In the genomic region with DNA sequence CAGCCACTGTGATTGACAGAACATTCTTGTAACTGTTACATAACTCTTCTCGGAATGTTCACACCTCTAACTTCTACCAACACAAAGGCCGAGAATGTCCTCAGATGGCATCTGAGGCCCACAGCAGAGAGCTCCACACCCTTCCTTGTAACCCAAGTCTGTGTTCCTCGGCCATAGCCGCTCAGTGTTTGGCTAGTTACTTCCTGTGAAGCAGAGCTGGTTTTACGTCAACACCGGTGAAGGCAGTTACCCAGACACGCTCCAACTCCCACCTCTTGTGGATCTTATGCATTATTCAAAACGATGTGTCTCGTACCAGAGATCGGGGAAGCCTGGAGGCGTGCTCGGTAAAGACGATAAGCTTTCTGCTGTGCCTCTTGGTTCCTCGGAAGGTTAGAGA, we compare ENCODE assay signal across 18 mouse cellular contexts. TPM values are rescaled to one million over a fixed set of nuclear protein-coding genes. Genes with fewer than 3 reads are reported as not detected.
DNase-seq lines count a peak whose midpoint lies in the region; ATAC-seq lines count a peak whose summit lies in the region.
"Had no signal": no experiment of that assay in that cellular context is flagged by ENCODE, and none has a peak within 500 bp of the region (broad histone marks: within the 10 kb centered on the region; RNA-seq: fewer than 3 reads in every experiment).

No protein-coding gene starts in this region.

- no peak for ATAC-seq in forebrain, embryonic 12.5 days (ENCODE audit: low FRiP score)
- ATAC-seq: forebrain, embryonic 16.5 days; liver, postnatal 0 days had no signal

- no peaks in the 10 kb centered on the region for H3K9me3 ChIP-seq in forebrain, embryonic 12.5 days
- H3K9me3 ChIP-seq: embryonic facial prominence, embryonic 10.5 days; megakaryocyte, embryonic 14.5 days had no signal

- DNase-seq in cerebellum, adult 9-11 months = peak; percentile 2
- DNase-seq in cerebellum, postnatal 4 days (ENCODE audit: low spot score in 2 of 2) = no peak
- DNase-seq in left cerebral cortex, adult 11 months (ENCODE audit: low spot score) = peak; percentile 45
- DNase-seq in left cerebral cortex, postnatal 10 days (ENCODE audit: extremely low spot score in 1 of 2, low spot score in 2 of 2) = no peak
- DNase-seq in right cerebral cortex, adult 18-20 months = peak; percentile 76
- DNase-seq in right cerebral cortex, postnatal 4 days = no peak
- DNase-seq in right cerebral cortex, postnatal 25 days = peak; percentile 36
- DNase-seq: cerebellum, postnatal 14 days; gastrocnemius, postnatal 10 days; heart, adult 2 months; layer of hippocampus, adult 9-11 months; liver, postnatal 0 days; thymus, adult 2 months had no signal

- H3K27ac ChIP-seq in forebrain, embryonic 12.5 days = no peak overlapping the region
- H3K27ac ChIP-seq: embryonic facial prominence, embryonic 10.5 days; heart, adult 2 months; kidney, postnatal 0 days had no signal

- H3K36me3 ChIP-seq in forebrain, embryonic 12.5 days (replicated peaks) = no peaks in the 10 kb centered on the region
- H3K36me3 ChIP-seq: embryonic facial prominence, embryonic 10.5 days had no signal

- no peak overlapping the region for H3K4me3 ChIP-seq in forebrain, embryonic 12.5 days (replicated peaks)
- H3K4me3 ChIP-seq: embryonic facial prominence, embryonic 10.5 days; heart, adult 2 months; megakaryocyte, embryonic 14.5 days had no signal

- H3K4me1 ChIP-seq in forebrain, embryonic 12.5 days = peaks cover 12% of the 10 kb centered on the region

- no peak overlapping the region for H3K4me2 ChIP-seq in forebrain, embryonic 12.5 days

- 85% methylated on average over 14 of the region's 14 CpGs for WGBS in forebrain, embryonic 12.5 days

- intact Hi-C loops in left cerebral cortex, postnatal 10 days (cut with DNase I) = loop anchor here (10.0 kb wide), 1 partner anchor 755 kb away; no protein-coding TSS in a partner anchor

- no peak overlapping the region for H3K9ac ChIP-seq in forebrain, embryonic 12.5 days
- H3K9ac ChIP-seq: liver, postnatal 0 days had no signal

- peaks cover 20% of the 10 kb centered on the region for H3K27me3 ChIP-seq in forebrain, embryonic 12.5 days

RNA-seq across cellular contexts. Expression of a gene that starts 1.3 kb away (rescaled TPM):
- total RNA-seq in left cerebral cortex, postnatal 10 days (2021) = 1 to 10 TPM; 4.9 to 6.5 TPM
- 1.9 and 2.6 TPM in 2 replicates for polyA plus RNA-seq in forebrain, embryonic 12.5 days (2016; fragmentation: Nextera tagmentation; extraction: Ambion mirVana)

RNA-seq across cellular contexts. Expression of a gene that starts 32.5 kb away (rescaled TPM):
- 10 to 100 TPM; 12.9 to 22.0 TPM for total RNA-seq in left cerebral cortex, postnatal 10 days (2021)
- 3.8 and 4.3 TPM in 2 replicates for polyA plus RNA-seq in forebrain, embryonic 12.5 days (2016; fragmentation: Nextera tagmentation; extraction: Ambion mirVana)

RNA-seq across cellular contexts. Expression of a gene that starts 56.3 kb away (rescaled TPM):
- total RNA-seq in left cerebral cortex, postnatal 10 days (2021) = 10 to 100 TPM; 44.5 to 57.4 TPM
- 2.0 TPM in 2 replicates for polyA plus RNA-seq in forebrain, embryonic 12.5 days (2016; fragmentation: Nextera tagmentation; extraction: Ambion mirVana)

Comparison
In these comparisons a context has a peak if more than half of its experiments do, and no peak if none do; other contexts are left out.
1. DNase-seq: peak in cerebellum, adult 9-11 months (single experiment), left cerebral cortex, adult 11 months (single experiment), right cerebral cortex, adult 18-20 months (single experiment) and right cerebral cortex, postnatal 25 days (single experiment); none in cerebellum, postnatal 4 days (0 of 2), left cerebral cortex, postnatal 10 days (0 of 2) and right cerebral cortex, postnatal 4 days (single experiment).